Mouse (Mus musculus) kidney, postnatal 36 days (tissue): ENCODE measurements at regions not wholly inside any gene's neighbourhood (a gene's known extent, or its start where the extent isn't known, plus 50 kb on each side); places are given as distances from the start of the nearest gene placed in this dataset.

Source experiments
- DNase-seq, 2 experiments: peaks; one replicate each; pipeline ENCODE4 v3.0.0; 2021 to 2022; ENCODE audit warnings: mixed read lengths in 2 of 2

- no peak for DNase-seq
Observed at GRCm38 (mm10) chr9:51525906-51526305, 197.2 kb upstream of the 1810046K07Rik start.

GRCm38 (mm10) chr9:51538894-51539293 lies 210.2 kb upstream of the 1810046K07Rik start:
- no peak for DNase-seq

- no peak for DNase-seq
Observed at GRCm38 (mm10) chr9:51541940-51542339, 213.2 kb upstream of the 1810046K07Rik start.

- DNase-seq = no peak
Observed at GRCm38 (mm10) chr9:51572040-51572439, 193.1 kb upstream of the Arhgap20 start.

GRCm38 (mm10) chr9:51581601-51582000 lies 183.5 kb upstream of the Arhgap20 start:
- DNase-seq = no peak

GRCm38 (mm10) chr9:51593707-51594106 lies 171.4 kb upstream of the Arhgap20 start:
- no peak for DNase-seq

GRCm38 (mm10) chr9:51598706-51599105 lies 166.4 kb upstream of the Arhgap20 start:
- DNase-seq = no peak

- DNase-seq = no peak
Observed at GRCm38 (mm10) chr9:51608158-51608557, 157.0 kb upstream of the Arhgap20 start.

- DNase-seq = no peak
Observed at GRCm38 (mm10) chr9:51608697-51609456, 156.3 kb upstream of the Arhgap20 start.

GRCm38 (mm10) chr9:51626156-51626555 lies 139.0 kb upstream of the Arhgap20 start:
- no peak for DNase-seq

GRCm38 (mm10) chr9:51636097-51636496 lies 129.0 kb upstream of the Arhgap20 start:
- DNase-seq = no peak

GRCm38 (mm10) chr9:51636559-51637127 lies 128.5 kb upstream of the Arhgap20 start:
- DNase-seq = no peak

GRCm38 (mm10) chr9:51637131-51637920 lies 127.8 kb upstream of the Arhgap20 start:
- DNase-seq = no peak

GRCm38 (mm10) chr9:51641706-51642105 lies 123.4 kb upstream of the Arhgap20 start:
- DNase-seq = no peak

GRCm38 (mm10) chr9:51645426-51645825 lies 119.7 kb upstream of the Arhgap20 start:
- no peak for DNase-seq

GRCm38 (mm10) chr9:51653376-51654292 lies 111.5 kb upstream of the Arhgap20 start:
- no peak for DNase-seq

GRCm38 (mm10) chr9:51654645-51655044 lies 110.5 kb upstream of the Arhgap20 start:
- DNase-seq = no peak

GRCm38 (mm10) chr9:51657796-51658195 lies 107.3 kb upstream of the Arhgap20 start:
- no peak for DNase-seq

GRCm38 (mm10) chr9:51660908-51661874 lies 103.9 kb upstream of the Arhgap20 start:
- DNase-seq = peak; percentile 0 to 1

- DNase-seq = no peak
Observed at GRCm38 (mm10) chr9:51661911-51662310, 103.2 kb upstream of the Arhgap20 start.

- DNase-seq = no peak
Observed at GRCm38 (mm10) chr9:51664353-51664752, 100.8 kb upstream of the Arhgap20 start.
